Mouse (Mus musculus): ENCODE measurements around the gene Foxf1. TPM values are rescaled to one million over a fixed set of nuclear protein-coding genes. Genes with fewer than 3 reads are reported as not detected.
A peak's percentile ranks its signal among the peaks of the same experiment; 100 is the strongest.

The Foxf1 gene
- total RNA-seq, 1 experiment from 2014 or later, result 1.2 TPM

- DNase-seq, result peak; percentile 53
These were observed 46.3 kb downstream of the Foxf1 start for GRCm38 (mm10) chr8:121130522-121130921.

GRCm38 (mm10) chr8:121132961-121133513 is 48.9 kb downstream of the Foxf1 start:
- no peak for DNase-seq

- no peak for DNase-seq
These were observed 49.9 kb downstream of the Foxf1 start for GRCm38 (mm10) chr8:121134102-121134501.

- DNase-seq, result no peak
These were observed 50.3 kb downstream of the Foxf1 start for GRCm38 (mm10) chr8:121134512-121134911.

GRCm38 (mm10) chr8:121136856-121137255 is 52.7 kb downstream of the Foxf1 start:
- no peak for DNase-seq

Small RNA genes lying within 50 kb of the gene (microRNA-seq; reads per million reads assigned to microRNA genes)
- 0 reads per million in 2 experiments for gene Gm27530

Other genes with a start within 250 kb of the Foxf1 start
- gene Mthfsd, start 24.0 kb downstream of the Foxf1 start, total RNA-seq (2021), result 28.6 and 38.1 TPM in 2 replicates
- 4.6 and 5.1 TPM in 2 replicates for gene Foxc2, start 31.8 kb downstream of the Foxf1 start, total RNA-seq (2021)
- gene Foxl1, start 43.6 kb downstream of the Foxf1 start, total RNA-seq (2021), result 0.41 TPM in 1 of 2 replicates, not detected in the other

Data from adrenal gland, postnatal 14 days (tissue).